Mouse (Mus musculus): ENCODE results near the gene Gcsh.

The Gcsh gene

GRCm38 (mm10) chr8:116993095-116993867 lies at the start of gene Gcsh:
Gene Gcsh, minus strand, starts transcription at chr8:116993537.
- in situ Hi-C loops (cut with MboI; ENCODE audit: low pct_unique_long_range_greater_than_20kb in 1 of 2, low sequenced_read_pairs in 2 of 2, unreplicated experiment in 1 of 2): loop anchor here in 1 of 2 experiments (10.0 kb wide), 1 partner anchor 108 kb away; no protein-coding TSS in a partner anchor

- in situ Hi-C loops (cut with MboI; ENCODE audit: low pct_unique_long_range_greater_than_20kb in 1 of 2, low sequenced_read_pairs in 2 of 2, unreplicated experiment in 1 of 2): no loop called here
These were observed 46.5 kb upstream of the Gcsh start for GRCm38 (mm10) chr8:117039843-117040242.

GRCm38 (mm10) chr8:117037374-117037935 lies 44.1 kb upstream of the Gcsh start:
- in situ Hi-C loops (cut with MboI; ENCODE audit: low pct_unique_long_range_greater_than_20kb in 1 of 2, low sequenced_read_pairs in 2 of 2, unreplicated experiment in 1 of 2): no loop called here

- in situ Hi-C loops (cut with MboI; ENCODE audit: low pct_unique_long_range_greater_than_20kb in 1 of 2, low sequenced_read_pairs in 2 of 2, unreplicated experiment in 1 of 2): no loop called here
These were observed 40.1 kb upstream of the Gcsh start for GRCm38 (mm10) chr8:117033393-117033792.

GRCm38 (mm10) chr8:117032609-117033008 lies 39.3 kb upstream of the Gcsh start:
- in situ Hi-C loops (cut with MboI; ENCODE audit: low pct_unique_long_range_greater_than_20kb in 1 of 2, low sequenced_read_pairs in 2 of 2, unreplicated experiment in 1 of 2): no loop called here

- in situ Hi-C loops (cut with MboI; ENCODE audit: low pct_unique_long_range_greater_than_20kb in 1 of 2, low sequenced_read_pairs in 2 of 2, unreplicated experiment in 1 of 2): no loop called here
These were observed 38.1 kb upstream of the Gcsh start for GRCm38 (mm10) chr8:117031476-117031875.

- in situ Hi-C loops (cut with MboI; ENCODE audit: low pct_unique_long_range_greater_than_20kb in 1 of 2, low sequenced_read_pairs in 2 of 2, unreplicated experiment in 1 of 2): no loop called here
These were observed 35.3 kb upstream of the Gcsh start for GRCm38 (mm10) chr8:117028686-117029085.

GRCm38 (mm10) chr8:117027601-117028000 lies 34.3 kb upstream of the Gcsh start:
- in situ Hi-C loops (cut with MboI; ENCODE audit: low pct_unique_long_range_greater_than_20kb in 1 of 2, low sequenced_read_pairs in 2 of 2, unreplicated experiment in 1 of 2): no loop called here

GRCm38 (mm10) chr8:117022297-117022993 lies 29.1 kb upstream of the Gcsh start:
- in situ Hi-C loops (cut with MboI; ENCODE audit: low pct_unique_long_range_greater_than_20kb in 1 of 2, low sequenced_read_pairs in 2 of 2, unreplicated experiment in 1 of 2): no loop called here

- in situ Hi-C loops (cut with MboI; ENCODE audit: low pct_unique_long_range_greater_than_20kb in 1 of 2, low sequenced_read_pairs in 2 of 2, unreplicated experiment in 1 of 2): no loop called here
These were observed 26.3 kb upstream of the Gcsh start for GRCm38 (mm10) chr8:117019323-117020275.

- in situ Hi-C loops (cut with MboI; ENCODE audit: low pct_unique_long_range_greater_than_20kb in 1 of 2, low sequenced_read_pairs in 2 of 2, unreplicated experiment in 1 of 2): no loop called here
These were observed 24.6 kb upstream of the Gcsh start for GRCm38 (mm10) chr8:117017896-117018295.

- in situ Hi-C loops (cut with MboI; ENCODE audit: low pct_unique_long_range_greater_than_20kb in 1 of 2, low sequenced_read_pairs in 2 of 2, unreplicated experiment in 1 of 2): no loop called here
These were observed 23.7 kb upstream of the Gcsh start for GRCm38 (mm10) chr8:117017006-117017405.

GRCm38 (mm10) chr8:117015670-117016069 lies 22.3 kb upstream of the Gcsh start:
- in situ Hi-C loops (cut with MboI; ENCODE audit: low pct_unique_long_range_greater_than_20kb in 1 of 2, low sequenced_read_pairs in 2 of 2, unreplicated experiment in 1 of 2): no loop called here

- in situ Hi-C loops (cut with MboI; ENCODE audit: low pct_unique_long_range_greater_than_20kb in 1 of 2, low sequenced_read_pairs in 2 of 2, unreplicated experiment in 1 of 2): no loop called here
These were observed 18.0 kb upstream of the Gcsh start for GRCm38 (mm10) chr8:117011366-117011765.

GRCm38 (mm10) chr8:116994016-116994716 lies 829 bp upstream of the Gcsh start:
- in situ Hi-C loops (cut with MboI; ENCODE audit: low pct_unique_long_range_greater_than_20kb in 1 of 2, low sequenced_read_pairs in 2 of 2, unreplicated experiment in 1 of 2): loop anchor here in 1 of 2 experiments (10.0 kb wide), 1 partner anchor 109 kb away; no protein-coding TSS in a partner anchor

- in situ Hi-C loops (cut with MboI; ENCODE audit: low pct_unique_long_range_greater_than_20kb in 1 of 2, low sequenced_read_pairs in 2 of 2, unreplicated experiment in 1 of 2): loop anchor here in 1 of 2 experiments (10.0 kb wide), 1 partner anchor 108 kb away; no protein-coding TSS in a partner anchor
These were observed 963 bp downstream of the Gcsh start for GRCm38 (mm10) chr8:116992176-116992971.

GRCm38 (mm10) chr8:116991241-116991640 lies 2.1 kb downstream of the Gcsh start:
- in situ Hi-C loops (cut with MboI; ENCODE audit: low pct_unique_long_range_greater_than_20kb in 1 of 2, low sequenced_read_pairs in 2 of 2, unreplicated experiment in 1 of 2): loop anchor here in 1 of 2 experiments (10.0 kb wide), 1 partner anchor 106 kb away; no protein-coding TSS in a partner anchor
